Mouse (Mus musculus) kidney, adult 2 months (tissue): ENCODE measurements around the gene Ly6g6e.
A peak's percentile ranks its signal among the peaks of the same experiment; 100 is the strongest.

Experiments used
- CTCF ChIP-seq: fragments of 200-500 bp; conservative IDR thresholded peaks from 2 replicates; pipeline ENCODE4 v1.5.1; 2011; ENCODE audit warnings: low read depth, mild to moderate bottlenecking, control low read depth, low read length, moderate library complexity, mixed read lengths; ENCODE audit not compliant: insufficient read depth, insufficient read length
- POLR2A ChIP-seq: fragments of 200-500 bp; IDR thresholded peaks from one replicate; pipeline ENCODE4 v1.6.1; 2011; ENCODE audit warnings: low read depth, low read length, control low read depth

- no peak for TF ChIP-seq CTCF
- TF ChIP-seq POLR2A: peak; percentile 26
Observed at GRCm38 (mm10) chr17:35051156-35052086, 25.3 kb upstream of the Ly6g6e start.
